Mouse (Mus musculus): Measurements from ENCODE around the gene Ufc1.
"Not testable (repeated sequence)": the region's sequence is repeated elsewhere in the genome, so short reads cannot be mapped to it uniquely, and the experiment has no call there.

Ufc1 gene

DNA sequence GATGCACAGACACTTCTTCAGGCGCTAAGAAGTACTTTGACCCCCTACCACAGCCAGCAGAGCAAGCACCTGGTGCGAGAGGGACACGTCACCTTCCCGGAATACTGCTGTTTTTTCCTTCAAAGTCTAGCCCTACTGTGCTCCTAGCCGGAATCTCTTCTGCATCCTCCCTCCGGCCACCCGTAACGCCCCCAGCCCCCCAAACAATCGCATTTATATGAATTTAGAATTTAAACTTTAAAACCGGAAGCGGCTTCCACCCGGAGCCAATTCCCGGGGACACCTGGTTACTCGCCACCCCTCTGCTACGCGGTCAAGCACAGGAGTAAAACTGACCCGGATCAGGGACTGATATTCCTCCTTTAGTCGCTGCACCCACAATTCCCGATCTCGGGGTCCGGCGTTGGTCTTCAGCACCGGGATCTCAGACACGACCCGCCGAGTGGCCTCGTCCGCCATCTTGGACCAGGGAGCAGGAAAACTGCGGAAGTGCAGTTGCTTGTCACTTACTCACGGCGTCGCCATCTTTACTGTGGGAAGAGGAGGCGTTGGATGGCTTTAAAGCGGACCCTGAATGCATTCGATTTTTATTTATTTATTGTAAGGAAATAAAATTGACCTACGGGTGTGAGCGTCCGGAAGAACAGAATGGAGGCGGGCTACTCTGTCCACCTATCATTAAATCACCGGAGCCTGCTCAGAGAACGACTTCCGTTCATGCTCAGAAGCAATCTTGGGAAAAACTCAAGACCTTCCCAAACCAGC is at the start of gene Ufc1:
Gene Ufc1, minus strand, starts transcription at position 727 of the 765 bp plus-strand sequence.
- peak; percentile 80 to 84 for DNase-seq (ENCODE audit: low spot score in 2 of 2)

DNA sequence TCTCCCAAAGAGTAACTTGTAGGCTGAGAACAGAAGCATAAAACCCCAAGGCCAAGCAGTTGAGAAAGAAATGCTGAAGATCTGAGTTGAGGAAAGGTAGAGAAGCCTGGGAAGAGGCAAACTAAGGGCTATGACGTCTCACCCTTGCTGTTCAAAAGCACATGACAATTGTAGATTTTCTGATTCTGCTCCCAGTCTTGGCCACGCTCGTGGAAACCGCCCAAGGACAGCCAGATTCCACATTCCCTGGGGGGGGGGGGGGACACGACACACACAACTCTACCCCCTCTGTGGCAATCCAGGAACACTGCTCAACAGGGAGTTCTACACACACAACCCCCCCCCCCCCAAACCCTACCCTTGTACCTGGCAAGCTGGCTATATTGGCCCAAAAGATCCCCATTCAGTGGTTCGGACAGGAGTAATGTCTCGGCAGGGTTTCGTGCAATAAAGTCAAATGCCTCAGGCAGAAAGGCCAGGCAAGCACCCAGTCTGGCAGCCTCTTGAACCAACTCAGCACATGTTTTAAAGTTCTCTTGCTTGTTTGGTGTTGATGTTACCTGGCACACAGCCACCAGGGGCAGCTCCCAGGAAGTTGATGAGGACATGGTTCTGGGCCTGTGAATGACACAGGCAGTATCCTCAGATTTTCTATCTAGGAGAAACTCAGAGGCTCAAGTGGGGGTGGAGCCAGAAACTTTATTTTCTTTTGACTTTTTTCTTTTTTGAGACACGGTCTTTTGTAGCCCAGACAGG is 49.3 kb upstream of the Ufc1 start:
- DNase-seq (ENCODE audit: low spot score in 2 of 2): no peak

DNA sequence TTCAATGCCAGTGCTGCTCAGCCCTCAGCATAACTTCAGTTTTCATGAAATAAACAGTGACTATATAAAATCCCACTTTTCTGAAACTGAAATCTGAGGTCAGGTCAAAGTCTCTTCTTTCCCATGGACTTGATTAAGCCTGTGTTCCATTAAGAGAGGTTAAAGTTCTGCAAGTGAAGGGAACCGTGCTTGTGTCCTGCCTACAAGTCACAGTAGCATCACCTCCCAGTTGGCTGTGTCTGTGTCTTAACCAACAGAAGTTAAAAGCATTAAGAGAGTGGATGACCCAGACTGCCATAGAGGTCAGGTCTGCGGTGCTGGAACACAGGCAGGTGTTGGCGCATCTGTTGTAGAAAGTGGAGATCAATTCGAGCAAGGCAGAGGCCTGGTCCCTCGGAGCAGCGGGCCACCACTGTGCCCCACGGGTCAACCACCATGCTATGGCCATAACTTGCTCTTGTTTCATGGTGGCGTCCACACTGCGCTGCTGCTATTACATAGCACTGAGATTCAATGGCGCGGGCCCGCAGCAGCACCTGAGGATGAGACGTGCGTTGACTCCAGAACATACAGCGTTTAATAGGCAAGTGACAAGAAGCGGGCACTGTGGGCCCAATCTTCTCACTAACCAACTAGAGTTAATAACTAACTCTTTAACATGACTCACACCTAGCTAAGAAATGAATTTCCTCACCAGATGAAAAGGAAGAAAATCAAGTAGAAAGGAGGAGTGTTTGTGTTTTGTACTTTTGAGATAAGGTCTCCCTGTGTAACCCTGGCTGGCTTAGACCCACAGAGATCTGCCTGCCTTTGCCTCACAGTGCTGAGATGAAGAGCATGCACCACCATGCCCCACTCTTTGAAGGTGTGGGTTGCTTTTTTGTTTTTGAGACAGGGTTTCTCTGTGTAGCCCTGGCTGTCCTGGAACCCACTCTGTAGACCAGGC is 47.7 kb upstream of the Ufc1 start:
- no peak for DNase-seq (ENCODE audit: low spot score in 2 of 2)

DNA sequence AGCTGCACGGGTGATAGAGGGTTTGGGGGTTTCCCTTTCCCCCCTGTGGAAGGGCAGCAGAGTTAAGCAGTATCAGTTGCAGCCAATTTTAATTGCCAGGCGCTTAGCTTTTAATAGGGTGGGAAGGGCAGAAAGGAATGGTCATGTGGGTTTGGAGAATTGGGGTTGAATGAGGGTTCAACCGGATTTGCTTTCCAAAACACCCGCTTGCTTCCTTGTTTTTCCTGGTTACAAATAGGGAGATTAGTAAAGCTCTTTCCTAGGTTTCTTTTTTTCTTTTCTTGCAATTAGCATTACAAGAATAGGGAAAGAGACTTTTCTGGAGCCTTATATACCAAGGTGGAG is 35.4 kb upstream of the Ufc1 start:
- DNase-seq (ENCODE audit: low spot score in 2 of 2): no peak

DNA sequence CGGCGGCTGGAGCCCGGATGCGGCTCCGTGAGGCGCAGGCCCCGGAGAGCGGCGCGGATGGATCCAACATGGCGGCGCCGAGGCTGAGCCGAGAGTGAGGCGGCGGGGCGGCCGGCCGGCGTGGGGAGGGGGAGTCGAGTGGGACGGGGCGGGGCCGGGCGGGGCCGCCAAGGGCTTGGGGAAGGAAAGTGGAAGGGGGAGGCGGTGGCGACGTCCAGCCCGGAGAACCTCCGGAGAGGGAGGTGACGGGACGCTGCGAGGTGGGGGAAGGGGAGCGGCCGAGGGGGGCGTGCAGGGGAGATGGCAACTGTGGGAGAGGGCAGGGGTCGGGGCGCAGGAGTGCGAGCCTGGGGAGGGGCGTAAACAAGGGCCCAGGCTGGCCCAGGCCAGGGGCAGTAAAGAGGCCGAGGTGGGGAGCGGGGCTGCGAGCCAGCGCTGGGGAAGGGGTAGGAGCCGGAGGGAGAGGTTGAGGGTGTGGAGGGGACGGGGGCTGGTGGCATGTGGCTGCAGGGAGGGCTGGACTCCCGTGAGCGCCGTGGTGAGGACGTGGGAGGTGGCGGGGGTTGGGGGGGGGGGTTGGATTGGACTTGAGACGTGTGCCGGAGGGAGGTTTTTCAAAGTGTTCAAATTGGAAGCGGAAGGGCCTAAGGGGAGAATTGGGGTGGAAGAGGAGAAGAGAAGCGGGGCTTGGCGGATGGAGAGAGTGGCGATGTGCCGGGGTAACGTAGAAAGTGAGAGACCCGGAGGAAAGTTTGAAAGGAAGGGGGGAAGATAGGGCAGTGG is 34.8 kb upstream of the Ufc1 start:
- DNase-seq (ENCODE audit: low spot score in 2 of 2): peak; percentile 13 to 39

DNA sequence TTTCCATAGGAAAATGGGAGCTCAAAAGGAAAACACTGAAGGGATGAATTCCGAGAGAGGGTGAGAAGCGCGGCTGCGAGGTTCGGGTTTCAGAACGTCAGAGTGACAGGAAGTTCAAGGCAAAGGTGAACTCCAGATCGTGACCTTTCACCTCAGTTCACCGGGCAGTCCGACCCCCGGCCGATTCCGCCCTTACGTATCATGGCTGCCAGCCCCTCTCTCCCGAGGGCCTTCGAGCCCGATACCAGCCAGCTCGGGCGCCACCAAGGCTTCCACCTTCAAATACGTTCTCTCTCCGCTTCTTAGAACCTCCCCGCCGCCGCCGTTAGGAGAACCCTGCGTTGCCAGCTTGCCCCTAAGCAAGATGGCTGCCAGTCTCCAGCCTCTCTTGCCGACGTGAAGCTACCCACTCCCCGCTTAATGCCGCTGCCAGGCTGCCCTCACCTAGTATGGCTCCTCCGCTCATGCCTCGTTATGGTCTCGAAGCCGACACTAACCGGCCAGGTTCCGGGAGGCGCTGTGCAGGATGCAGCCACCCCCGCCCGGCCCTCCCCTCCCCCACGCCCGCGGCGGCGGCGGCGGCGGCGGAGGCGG is 34.1 kb upstream of the Ufc1 start, which contains the start of gene Dedd:
Gene Dedd, plus strand, starts transcription at position 307 of the 594 bp plus-strand sequence.
- DNase-seq (ENCODE audit: low spot score in 2 of 2): peak; percentile 91 to 92

DNA sequence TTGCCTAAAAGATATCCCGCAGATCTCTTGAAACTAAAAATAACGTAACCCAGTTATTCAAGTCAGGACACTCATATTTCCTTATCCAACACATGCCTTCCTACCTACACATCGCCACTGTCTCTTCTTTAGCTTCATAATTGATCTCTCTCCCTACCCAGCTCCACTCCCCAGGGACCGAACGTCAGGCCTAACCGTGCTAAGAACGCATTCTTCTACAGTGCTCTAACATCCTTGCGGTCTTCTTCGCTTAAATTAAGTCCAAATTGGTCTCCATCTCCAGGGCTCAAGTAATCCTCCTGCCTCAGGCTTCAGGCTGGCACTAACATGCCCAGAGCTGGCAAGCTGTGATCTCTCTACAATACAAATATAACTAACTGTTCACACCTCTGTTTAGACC is 33.4 kb upstream of the Ufc1 start:
- DNase-seq (ENCODE audit: low spot score in 2 of 2): no peak

DNA sequence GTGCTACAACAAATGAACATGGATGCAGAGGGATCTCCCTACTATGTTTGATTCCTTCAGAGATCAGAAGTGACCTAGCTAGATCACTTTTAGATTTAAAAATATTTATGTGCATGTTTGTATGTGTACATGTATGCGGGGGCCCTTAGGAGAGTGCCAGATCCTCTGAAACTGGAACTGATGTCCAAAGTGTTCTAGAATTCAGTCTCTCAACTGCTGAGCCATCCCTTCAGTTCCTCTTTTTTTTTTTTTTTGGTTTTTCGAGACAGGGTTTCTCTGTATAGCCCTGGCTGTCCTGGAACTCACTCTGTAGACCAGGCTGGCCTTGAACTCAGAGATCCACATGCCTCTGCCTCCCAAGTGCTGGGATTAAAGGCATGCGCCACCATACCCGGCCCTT is 31.8 kb upstream of the Ufc1 start:
- not testable (repeated sequence) for DNase-seq (ENCODE audit: low spot score in 2 of 2)

DNA sequence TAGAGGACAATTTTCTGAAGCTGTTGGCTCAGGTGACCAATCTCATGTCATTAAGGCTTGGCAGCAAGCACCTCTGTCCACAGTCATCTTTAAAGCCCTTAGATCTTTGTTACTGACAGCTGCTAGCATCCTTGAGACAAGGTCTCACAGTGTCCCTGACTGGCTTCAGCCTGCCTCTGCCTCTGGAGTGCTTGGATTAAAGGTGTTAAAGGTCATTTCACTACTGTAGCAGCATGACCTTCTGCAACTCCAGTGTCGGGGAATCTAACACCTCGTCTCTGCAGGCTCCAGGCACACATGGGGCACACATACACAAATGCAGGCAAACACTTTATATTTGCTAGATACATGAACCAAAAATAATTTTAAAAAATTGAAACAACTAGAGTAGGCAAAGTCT is 30.7 kb upstream of the Ufc1 start:
- DNase-seq (ENCODE audit: low spot score in 2 of 2): no peak

DNA sequence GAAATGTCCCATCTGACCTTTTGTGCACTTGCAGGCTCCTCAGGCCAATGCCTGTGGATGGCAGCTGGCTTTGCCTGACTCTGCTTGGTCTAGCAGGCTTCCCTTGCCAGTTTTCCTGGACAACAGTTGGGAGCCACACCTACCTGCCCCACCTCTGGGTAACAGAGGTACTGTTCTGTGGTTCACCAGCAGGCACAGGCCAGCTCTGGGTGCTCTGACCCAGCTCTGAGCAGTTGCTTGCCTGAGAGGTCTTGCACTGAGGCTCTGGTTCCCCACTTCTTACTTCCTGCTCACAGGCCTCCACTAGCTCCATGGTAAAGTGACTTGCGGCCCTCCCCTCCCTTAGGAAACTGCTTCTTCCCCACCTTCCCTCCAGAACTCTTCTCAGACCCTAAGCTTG is 27.2 kb upstream of the Ufc1 start:
- DNase-seq (ENCODE audit: low spot score in 2 of 2): no peak

DNA sequence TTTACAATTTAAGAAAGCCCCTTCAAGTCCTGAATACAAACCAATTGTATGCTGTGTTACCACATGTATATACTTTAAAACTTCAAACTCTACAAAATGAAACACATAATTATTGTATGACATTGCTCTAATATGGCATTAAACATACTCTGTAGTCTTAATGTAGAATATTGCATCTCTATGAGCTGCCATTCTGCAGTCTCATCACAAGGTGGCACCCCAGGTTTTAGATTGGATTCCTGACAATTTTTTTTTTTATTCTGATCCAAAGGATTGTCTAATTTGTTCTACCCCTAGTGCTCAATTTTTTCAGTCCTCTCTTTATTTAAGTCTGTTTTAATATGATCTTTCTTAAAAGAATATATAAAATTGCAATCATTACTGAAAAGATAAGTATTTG is 26.6 kb upstream of the Ufc1 start:
- no peak for DNase-seq (ENCODE audit: low spot score in 2 of 2)

DNA sequence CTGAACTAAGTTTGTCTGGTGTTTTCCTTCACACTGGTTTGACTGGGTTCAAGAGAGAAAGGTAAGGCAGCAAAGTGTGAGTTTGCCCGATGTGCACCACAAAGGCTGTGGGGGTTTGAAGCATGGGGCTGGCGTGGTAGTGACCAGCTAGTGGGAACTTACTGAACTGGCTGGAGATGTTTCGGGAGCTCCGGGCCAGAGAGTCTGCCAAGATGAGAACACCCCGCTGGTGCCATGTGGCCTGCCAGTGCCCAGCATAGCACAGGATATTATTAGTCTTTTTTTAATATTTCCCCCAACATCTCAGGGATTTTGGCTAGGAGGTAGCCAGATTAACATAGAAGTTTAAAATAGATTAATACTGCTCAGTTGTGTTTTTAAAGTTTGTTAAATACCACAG is 25.3 kb upstream of the Ufc1 start:
- DNase-seq (ENCODE audit: low spot score in 2 of 2): no peak

DNA sequence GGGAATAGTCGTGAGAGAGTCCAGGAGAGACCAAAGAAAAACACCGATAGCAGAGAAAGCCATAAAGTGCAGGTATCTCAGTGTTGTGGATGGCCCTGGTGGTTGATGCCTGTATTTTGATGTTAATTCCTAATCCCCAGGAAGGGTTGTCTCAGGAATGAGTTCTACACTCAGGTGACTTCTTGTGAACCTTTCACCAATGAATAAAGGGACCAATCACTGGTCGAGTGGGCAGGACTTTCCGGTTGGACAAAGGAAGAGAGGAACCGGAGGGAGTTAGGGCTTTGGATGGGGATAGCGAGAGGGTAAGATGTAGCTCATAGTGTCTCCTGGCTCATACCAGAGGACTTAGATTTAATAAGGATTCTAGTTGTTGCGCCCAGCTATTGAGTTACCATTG is 24.9 kb upstream of the Ufc1 start:
- no peak for DNase-seq (ENCODE audit: low spot score in 2 of 2)

DNA sequence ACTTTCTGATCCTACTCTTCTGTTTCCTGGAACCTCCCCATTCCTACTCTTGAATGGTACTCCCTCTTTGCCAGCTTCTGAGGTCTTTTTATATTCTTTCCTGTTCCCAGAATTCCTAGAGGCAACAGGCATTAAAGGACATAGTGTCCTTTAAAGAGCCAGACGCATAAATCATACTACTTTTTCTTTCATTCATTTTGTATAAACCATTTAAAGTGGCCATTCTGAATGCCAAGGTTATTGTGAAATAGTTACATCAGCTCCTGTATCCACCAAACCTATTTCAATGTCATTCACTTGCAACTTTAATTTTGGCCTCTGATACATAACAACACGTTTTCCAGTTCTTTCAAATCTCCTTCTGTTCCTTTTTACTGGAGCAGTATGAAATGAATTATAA is 14.5 kb upstream of the Ufc1 start:
- no peak for DNase-seq (ENCODE audit: low spot score in 2 of 2)

DNA sequence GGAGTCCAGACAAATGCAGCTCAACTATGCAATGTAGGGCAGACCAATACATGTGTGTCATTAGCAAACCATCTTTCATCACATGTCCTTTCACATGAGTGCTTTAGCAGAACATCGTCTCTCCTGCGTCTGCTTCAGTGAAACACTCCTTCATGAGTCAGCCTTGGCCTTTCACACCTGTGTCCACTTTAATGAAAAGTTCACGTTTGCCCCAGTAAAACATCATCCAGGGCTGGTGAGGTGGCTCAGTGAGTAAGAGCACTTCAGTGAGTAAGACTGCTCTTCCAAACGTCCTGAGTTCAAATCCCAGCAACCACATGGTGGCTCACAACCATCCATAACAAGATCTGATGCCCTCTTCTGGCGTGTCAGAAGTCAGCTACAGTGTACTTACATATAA is 11.3 kb upstream of the Ufc1 start:
- DNase-seq (ENCODE audit: low spot score in 2 of 2): not testable (repeated sequence)

DNA sequence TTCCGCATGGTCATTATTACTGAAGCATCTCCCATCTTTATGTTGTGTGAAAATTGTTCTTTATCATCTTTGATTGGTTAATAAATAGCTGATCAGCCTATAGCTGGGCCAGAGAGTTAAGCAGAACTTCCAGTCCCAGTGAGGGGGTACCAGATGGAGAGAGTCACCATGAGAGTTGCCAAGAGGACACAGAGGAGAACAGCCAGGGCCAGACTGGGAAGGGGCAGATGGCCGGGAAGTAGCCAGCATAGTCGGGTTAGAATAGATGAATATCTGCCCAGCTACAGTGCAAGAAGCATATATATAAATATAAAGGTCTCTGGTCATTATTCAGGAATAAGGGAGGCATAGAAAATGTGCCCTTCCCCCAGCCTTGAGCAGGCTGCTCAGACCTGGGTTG is 3.4 kb upstream of the Ufc1 start:
- DNase-seq (ENCODE audit: low spot score in 2 of 2): no peak

DNA sequence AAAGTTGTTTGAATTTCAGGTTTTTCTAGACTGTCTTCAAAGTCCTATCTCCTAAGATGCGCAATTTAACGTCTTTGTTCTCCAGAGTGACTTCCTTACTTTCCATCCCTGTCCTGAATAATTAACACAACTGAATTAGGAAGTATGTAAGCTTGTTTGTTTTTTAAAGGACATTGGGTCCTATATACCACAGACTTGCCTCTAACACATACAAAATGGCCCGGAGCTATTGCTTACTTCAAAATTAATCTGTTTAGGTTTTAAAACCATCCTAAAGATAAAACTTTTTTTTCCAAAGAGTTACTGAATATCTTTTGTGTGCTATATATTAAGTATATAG is 209 bp upstream of the Ufc1 start:
- DNase-seq (ENCODE audit: low spot score in 2 of 2): no peak

DNA sequence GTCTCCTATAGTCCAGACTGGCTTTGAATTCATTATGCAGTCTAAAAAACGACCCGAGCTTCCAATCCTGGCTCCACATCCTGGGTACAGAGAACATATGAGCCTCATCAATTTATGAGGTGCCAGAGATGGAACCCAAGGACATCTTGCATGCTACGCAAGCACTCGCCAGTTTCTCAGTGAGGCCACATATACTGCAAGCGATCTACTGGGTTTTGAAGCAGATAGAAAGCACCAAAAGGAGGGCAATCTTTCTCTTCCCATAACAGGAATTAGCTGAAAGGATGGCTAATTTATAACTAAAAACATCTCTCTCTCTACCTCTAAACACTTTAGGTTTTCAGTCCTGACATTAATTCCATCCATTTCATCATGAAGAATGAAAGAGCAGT is 922 bp downstream of the Ufc1 start:
- no peak for DNase-seq (ENCODE audit: low spot score in 2 of 2)

DNA sequence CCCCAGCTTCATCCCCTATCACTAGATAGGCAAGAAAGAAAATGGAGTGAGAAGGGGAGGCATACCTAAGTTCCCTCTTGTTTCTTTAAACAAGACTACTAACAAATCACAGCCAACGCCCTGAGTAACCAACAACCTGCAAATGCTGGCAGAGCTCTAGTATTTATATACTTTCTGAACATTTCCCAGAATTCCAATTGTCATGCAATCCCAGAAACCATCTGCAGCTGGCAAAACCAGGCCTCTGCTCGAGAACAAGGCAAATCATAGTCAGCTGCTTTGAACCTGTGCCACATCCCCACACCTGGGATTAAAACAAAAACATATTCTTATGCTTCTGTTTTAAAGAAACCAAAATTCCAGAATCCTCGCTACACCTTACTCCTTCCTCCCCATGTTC is 1.5 kb downstream of the Ufc1 start:
- no peak for DNase-seq (ENCODE audit: low spot score in 2 of 2)

DNA sequence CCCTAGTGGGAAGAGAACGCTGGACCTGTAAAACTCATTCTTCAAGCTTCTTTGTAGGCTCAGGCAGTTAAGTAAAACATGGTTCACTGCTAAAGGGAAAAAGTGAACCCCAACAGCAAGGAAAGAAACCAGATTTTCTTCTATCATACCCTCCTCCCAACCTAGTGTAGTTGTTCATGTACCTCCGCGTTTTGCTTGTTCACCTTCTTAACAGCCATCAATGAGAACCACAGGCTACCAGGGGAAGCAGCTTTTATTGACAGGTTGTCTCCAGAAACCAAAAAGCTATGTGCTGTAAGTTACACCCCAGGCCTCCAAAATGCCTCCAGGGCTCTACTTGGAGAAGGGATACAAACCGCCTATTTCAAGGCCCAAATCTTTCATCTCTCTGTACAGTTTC is 6.5 kb downstream of the Ufc1 start:
- DNase-seq (ENCODE audit: low spot score in 2 of 2): no peak
